Mouse (Mus musculus): ENCODE measurements around the gene Fgb. TPM values are rescaled to one million over a fixed set of nuclear protein-coding genes. Genes with fewer than 3 reads are reported as not detected.

The Fgb gene
- total and polyA plus RNA-seq, 3 experiments, result not detected

DNA sequence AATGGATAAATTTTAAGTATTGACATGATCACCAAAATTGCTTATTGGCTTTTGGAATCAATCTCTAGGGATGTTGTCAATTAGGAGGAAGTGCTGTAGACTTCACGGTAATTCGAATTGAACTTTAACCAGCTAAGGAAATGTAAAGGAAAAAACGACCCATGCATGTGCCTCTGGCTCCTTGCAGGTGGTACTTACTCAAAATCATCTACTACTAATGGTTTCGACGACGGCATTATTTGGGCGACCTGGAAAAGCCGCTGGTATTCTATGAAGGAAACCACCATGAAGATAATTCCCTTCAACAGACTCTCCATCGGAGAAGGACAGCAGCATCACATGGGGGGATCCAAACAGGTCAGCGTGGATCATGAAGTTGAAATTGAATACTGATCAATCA, 35.7 kb downstream of the Fgb start:
- Histone ChIP-seq H3K9me3 (replicated peaks; ENCODE audit: low read length) (no peaks in the 10 kb centered on the region), H3K27ac (ENCODE audit: insufficient read depth, low read depth) (no peak overlapping the region), H3K4me2 (ENCODE audit: insufficient read depth, low read depth, poor library complexity, severe bottlenecking) (no peak overlapping the region), H3K27me3 (replicated peaks) (no peaks in the 10 kb centered on the region), H3K4me3 (replicated peaks in 1 of 3; ENCODE audit: low read depth in 2 of 3, low read length in 2 of 3, poor library complexity in 1 of 3) (no peak overlapping the region), H3K4me1 (ENCODE audit: control insufficient read depth in 1 of 2, insufficient read depth in 2 of 2) (no peaks in the 10 kb centered on the region), H3K9ac (ENCODE audit: insufficient read depth, low read depth) (no peak overlapping the region), H3K36me3 (replicated peaks in 1 of 2; ENCODE audit: control insufficient read depth in 1 of 2, insufficient read depth in 1 of 2, low read length in 1 of 2) (no peaks in the 10 kb centered on the region), H3K79me2 (replicated peaks; ENCODE audit: control insufficient read depth, extremely low read depth, insufficient read depth, poor library complexity, severe bottlenecking) (no peaks in the 10 kb centered on the region)
- DNase-seq (ENCODE audit: extremely low read depth), result no peak
- TF ChIP-seq BHLHE40 (IDR thresholded peaks at IDR 0.05; ENCODE audit: low read depth, low read length), result no peak
- TF ChIP-seq ZKSCAN1 (IDR thresholded peaks at IDR 0.05; ENCODE audit: borderline replicate concordance, low read depth, low read length), result no peak
- TF ChIP-seq MAX (IDR thresholded peaks at IDR 0.05; ENCODE audit: low read length), result no peak
- no peak for TF ChIP-seq UBTF (IDR thresholded peaks at IDR 0.05; ENCODE audit: low read depth, low read length)
- no peak for TF ChIP-seq USF1 (IDR thresholded peaks at IDR 0.05; ENCODE audit: low read depth, low read length)
- no peak for TF ChIP-seq ELF1 (IDR thresholded peaks at IDR 0.05; ENCODE audit: low read depth, low read length)
- no peak for TF ChIP-seq ZC3H11A (IDR thresholded peaks at IDR 0.05; ENCODE audit: low read depth, low read length)
- TF ChIP-seq RCOR1 (conservative IDR thresholded peaks at IDR 0.05; ENCODE audit: low read depth, low read length), result no peak
- TF ChIP-seq MEF2A (IDR thresholded peaks at IDR 0.05; ENCODE audit: borderline replicate concordance, low read depth, low read length), result no peak
- no peak for TF ChIP-seq MYC (IDR thresholded peaks at IDR 0.05; ENCODE audit: low read depth, low read length)
- TF ChIP-seq ETS1 (conservative IDR thresholded peaks at IDR 0.05; ENCODE audit: low read depth, low read length), result no peak
- TF ChIP-seq POLR2AphosphoS2 (IDR thresholded peaks at IDR 0.05; ENCODE audit: low read depth, low read length), result no peak
- dilution Hi-C loops (cut with MboI; ENCODE audit: extremely low pct_ligation_motif_present, extremely low pct_unique_long_range_greater_than_20kb, low sequenced_read_pairs), result no loop called here
- in situ Hi-C loops (cut with MboI; ENCODE audit: low pct_ligation_motif_present, low pct_unique_long_range_greater_than_20kb, low sequenced_read_pairs), result no loop called here

DNA sequence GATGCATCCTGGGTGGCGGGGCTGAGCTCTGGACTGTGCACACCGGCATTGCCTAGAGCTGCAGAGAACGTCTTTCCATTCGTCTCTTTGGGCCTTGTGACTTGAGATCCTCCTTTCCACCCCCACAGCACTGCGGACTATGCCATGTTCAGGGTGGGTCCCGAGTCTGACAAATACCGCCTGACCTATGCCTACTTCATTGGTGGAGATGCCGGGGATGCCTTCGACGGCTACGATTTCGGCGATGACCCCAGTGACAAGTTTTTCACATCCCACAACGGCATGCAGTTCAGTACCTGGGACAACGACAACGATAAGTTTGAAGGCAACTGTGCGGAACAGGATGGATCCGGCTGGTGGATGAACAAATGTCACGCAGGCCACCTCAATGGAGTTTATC, 37.0 kb downstream of the Fgb start:
- Histone ChIP-seq H3K9me3 (replicated peaks; ENCODE audit: low read length) (no peaks in the 10 kb centered on the region), H3K36me3 (replicated peaks in 1 of 2; ENCODE audit: control insufficient read depth in 1 of 2, insufficient read depth in 1 of 2, low read length in 1 of 2) (no peaks in the 10 kb centered on the region), H3K4me1 (ENCODE audit: control insufficient read depth in 1 of 2, insufficient read depth in 2 of 2) (no peaks in the 10 kb centered on the region), H3K4me2 (ENCODE audit: insufficient read depth, low read depth, poor library complexity, severe bottlenecking) (no peak overlapping the region), H3K27me3 (replicated peaks) (no peaks in the 10 kb centered on the region), H3K4me3 (replicated peaks in 1 of 3; ENCODE audit: low read depth in 2 of 3, low read length in 2 of 3, poor library complexity in 1 of 3) (no peak overlapping the region), H3K27ac (ENCODE audit: insufficient read depth, low read depth) (no peak overlapping the region), H3K9ac (ENCODE audit: insufficient read depth, low read depth) (no peak overlapping the region), H3K79me2 (replicated peaks; ENCODE audit: control insufficient read depth, extremely low read depth, insufficient read depth, poor library complexity, severe bottlenecking) (no peaks in the 10 kb centered on the region)
- no peak for TF ChIP-seq ELF1 (IDR thresholded peaks at IDR 0.05; ENCODE audit: low read depth, low read length)
- no peak for TF ChIP-seq ETS1 (conservative IDR thresholded peaks at IDR 0.05; ENCODE audit: low read depth, low read length)
- no peak for TF ChIP-seq JUND (conservative IDR thresholded peaks at IDR 0.05; ENCODE audit: low read depth, low read length)
- no peak for TF ChIP-seq IRF4 (IDR thresholded peaks at IDR 0.05; ENCODE audit: low read depth, low read length)
- no peak for TF ChIP-seq ZMIZ1 (IDR thresholded peaks at IDR 0.05; ENCODE audit: low read depth, low read length)
- no peak for TF ChIP-seq MEF2A (IDR thresholded peaks at IDR 0.05; ENCODE audit: borderline replicate concordance, low read depth, low read length)
- no peak for TF ChIP-seq SMC3 (IDR thresholded peaks at IDR 0.05; ENCODE audit: low read depth, low read length)
- TF ChIP-seq USF1 (IDR thresholded peaks at IDR 0.05; ENCODE audit: low read depth, low read length), result no peak
- no peak for TF ChIP-seq MAFK (IDR thresholded peaks at IDR 0.05; ENCODE audit: insufficient replicate concordance, low read length)
- TF ChIP-seq MAX (IDR thresholded peaks at IDR 0.05; ENCODE audit: low read length), result no peak
- no peak for TF ChIP-seq EP300 (IDR thresholded peaks at IDR 0.05; ENCODE audit: low read length)
- TF ChIP-seq HCFC1 (IDR thresholded peaks at IDR 0.05; ENCODE audit: low read depth, low read length), result no peak
- no peak for TF ChIP-seq NELFE (IDR thresholded peaks at IDR 0.05; ENCODE audit: low read depth, low read length)
- no peak for TF ChIP-seq JUN (IDR thresholded peaks at IDR 0.05; ENCODE audit: insufficient read depth, low read depth, low read length)
- TF ChIP-seq MXI1 (IDR thresholded peaks at IDR 0.05; ENCODE audit: low read depth, low read length), result no peak
- TF ChIP-seq BHLHE40 (IDR thresholded peaks at IDR 0.05; ENCODE audit: low read depth, low read length), result no peak
- no peak for TF ChIP-seq CHD2 (IDR thresholded peaks at IDR 0.05; ENCODE audit: low read length)
- dilution Hi-C loops (cut with MboI; ENCODE audit: extremely low pct_ligation_motif_present, extremely low pct_unique_long_range_greater_than_20kb, low sequenced_read_pairs), result no loop called here
- no peak for DNase-seq (ENCODE audit: extremely low read depth)
- in situ Hi-C loops (cut with MboI; ENCODE audit: low pct_ligation_motif_present, low pct_unique_long_range_greater_than_20kb, low sequenced_read_pairs), result no loop called here
